Mouse (Mus musculus) intestine, embryonic 14.5 days (tissue): ENCODE data around the gene Traf3. TPM values are rescaled to one million over a fixed set of nuclear protein-coding genes. Genes with fewer than 3 reads are reported as not detected.

ENCODE experiments used
- ATAC-seq: fragments of 200-750 bp; cut with Nextera tagmentation; replicated peaks from 2 replicates; pipeline ENCODE4 v1.8.0; 2017; ENCODE audit warnings: low read depth, moderate number of reproducible peaks, moderate TSS enrichment, moderate library complexity; ENCODE audit not compliant: low FRiP score, low TSS enrichment
- DNase-seq: peaks from one replicate; pipeline ENCODE4 v3.0.0-alpha.2; 2018; ENCODE audit warnings: low spot score
- H3K27ac ChIP-seq: fragments of 300-500 bp; sonication (generic); 2 replicates; pipeline ENCODE4 v1.5.1; 2014; ENCODE audit warnings: low read depth, mild to moderate bottlenecking, control low read depth
- H3K27me3 ChIP-seq: fragments of 300-500 bp; sonication (generic); replicated peaks from 2 replicates; pipeline ENCODE4 v1.6.1; 2014; ENCODE audit warnings: low read length, control low read depth; ENCODE audit not compliant: control insufficient read depth, insufficient read depth
- H3K36me3 ChIP-seq: fragments of 300-500 bp; sonication (generic); 2 replicates; pipeline ENCODE4 v1.6.1; 2014; ENCODE audit warnings: low read length, control low read depth; ENCODE audit not compliant: control insufficient read depth, insufficient read depth
- H3K4me1 ChIP-seq: fragments of 300-500 bp; sonication (generic); replicated peaks from 2 replicates; pipeline ENCODE4 v1.6.1; 2014; ENCODE audit warnings: low read length, control low read depth, mixed read lengths; ENCODE audit not compliant: control insufficient read depth, insufficient read depth
- H3K4me2 ChIP-seq: fragments of 300-500 bp; sonication (generic); 2 replicates; pipeline ENCODE4 v1.6.1; 2014; ENCODE audit warnings: low read length
- H3K4me3 ChIP-seq: fragments of 300-500 bp; sonication (generic); 2 replicates; pipeline ENCODE4 v1.5.1; 2014; ENCODE audit warnings: low read depth, low read length, control low read depth, mixed read lengths
- H3K9ac ChIP-seq: fragments of 300-500 bp; sonication (generic); 2 replicates; pipeline ENCODE4 v1.6.1; 2014; ENCODE audit warnings: mild to moderate bottlenecking, low read length
- H3K9me3 ChIP-seq: fragments of 300-500 bp; sonication (generic); 2 replicates; pipeline ENCODE4 v1.6.1; 2016; ENCODE audit warnings: low read length, control low read depth; ENCODE audit not compliant: control insufficient read depth
- WGBS: fragments of 180-500 bp; shearing (Covaris S2); extraction: QIAGEN DNeasy Blood & Tissue Kit; methylation state at CpG from one replicate; pipeline ENCODE4 v1.1.7; 2014; 5-methylcytosine and 5-hydroxymethylcytosine counted together
- polyA plus RNA-seq: library from polyadenylated mRNA; unstranded; fragments of >200 nt; fragmentation: Nextera tagmentation; extraction: Ambion mirVana; gene quantifications from 2 replicates; pipeline ENCODE4 v1.2.1, GENCODE M21; 2014

Traf3 gene
- polyA plus RNA-seq, 1 experiment from 2014 or later: 9.1 TPM

GRCm38 (mm10) chr12:111181848-111182247, 15.7 kb downstream of the Traf3 start:
- DNase-seq (no peak), ATAC-seq (no peak)
- Histone ChIP-seq H3K27ac (no peak overlapping the region), H3K9ac (no peak overlapping the region), H3K9me3 (no peaks in the 10 kb centered on the region), H3K4me1 (no peaks in the 10 kb centered on the region), H3K4me3 (no peak overlapping the region), H3K36me3 (no peaks in the 10 kb centered on the region), H3K27me3 (no peaks in the 10 kb centered on the region), H3K4me2 (no peak overlapping the region)
- WGBS: 85% methylated on average over 5 of the region's 5 CpGs

GRCm38 (mm10) chr12:111182378-111182777, 16.2 kb downstream of the Traf3 start:
- Histone ChIP-seq H3K4me2 (no peak overlapping the region), H3K4me3 (no peak overlapping the region), H3K27me3 (no peaks in the 10 kb centered on the region), H3K4me1 (no peaks in the 10 kb centered on the region), H3K9ac (no peak overlapping the region), H3K27ac (no peak overlapping the region), H3K36me3 (no peaks in the 10 kb centered on the region), H3K9me3 (no peaks in the 10 kb centered on the region)
- 94% methylated on average over 6 of the region's 6 CpGs for WGBS
- DNase-seq (no peak), ATAC-seq (no peak)

- ATAC-seq (no peak), DNase-seq (no peak)
- H3K9me3 ChIP-seq: no peaks in the 10 kb centered on the region
- no peak within 1 kb of the TSS for H3K9ac ChIP-seq
- 72% methylated on average over 5 of the region's 5 CpGs for WGBS
- H3K36me3 ChIP-seq: no peaks in the 10 kb centered on the region
- H3K27ac ChIP-seq: no peak within 1 kb of the TSS
- no peak within 1 kb of the TSS for H3K4me3 ChIP-seq
- no peak within 1 kb of the TSS for H3K4me2 ChIP-seq
- H3K27me3 ChIP-seq: no peaks in the 10 kb centered on the region
- H3K4me1 ChIP-seq: no peaks in the 10 kb centered on the region
Observed at GRCm38 (mm10) chr12:111184476-111184875, 18.3 kb downstream of the Traf3 start, which contains the start of gene 4930595D18Rik. TSS of gene 4930595D18Rik (minus strand) at chr12:111184491.

DNA sequence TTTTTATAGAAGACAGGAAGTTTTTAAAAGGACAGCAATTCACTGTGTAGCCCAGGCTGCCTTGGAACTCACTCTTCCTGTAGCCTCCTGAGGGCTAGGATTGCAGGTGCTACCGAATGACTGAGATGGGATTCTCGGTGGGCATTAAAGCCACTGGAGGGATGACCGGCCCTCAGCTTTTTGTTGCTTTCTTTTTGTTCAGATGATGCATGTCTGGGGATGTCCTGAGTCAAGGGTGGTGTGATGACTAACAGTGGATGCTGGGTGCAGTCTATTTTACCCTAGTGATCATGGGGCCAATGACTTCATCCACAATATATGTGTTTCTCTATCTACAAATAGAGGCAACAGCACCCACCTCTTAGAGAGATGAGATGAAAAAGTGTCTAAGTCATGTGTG, 20.8 kb downstream of the Traf3 start:
- no peak overlapping the region for H3K9ac ChIP-seq
- H3K27ac ChIP-seq: no peak overlapping the region
- H3K4me1 ChIP-seq: no peaks in the 10 kb centered on the region
- no peak overlapping the region for H3K4me3 ChIP-seq
- WGBS: 91% methylated on average over 3 of the region's 3 CpGs
- no peak overlapping the region for H3K4me2 ChIP-seq
- no peaks in the 10 kb centered on the region for H3K36me3 ChIP-seq
- no peaks in the 10 kb centered on the region for H3K27me3 ChIP-seq
- ATAC-seq: no peak
- DNase-seq: no peak
- H3K9me3 ChIP-seq: no peaks in the 10 kb centered on the region

GRCm38 (mm10) chr12:111188295-111188694, 22.1 kb downstream of the Traf3 start:
- H3K27me3 ChIP-seq: no peaks in the 10 kb centered on the region
- H3K36me3 ChIP-seq: no peaks in the 10 kb centered on the region
- no peak overlapping the region for H3K27ac ChIP-seq
- no peak overlapping the region for H3K4me2 ChIP-seq
- no peaks in the 10 kb centered on the region for H3K9me3 ChIP-seq
- no peak overlapping the region for H3K9ac ChIP-seq
- H3K4me1 ChIP-seq: peaks cover 2% of the 10 kb centered on the region; the same call in 1 of the 2 replicates
- no peak for DNase-seq
- 88% methylated on average over 4 of the region's 4 CpGs for WGBS
- no peak for ATAC-seq
- H3K4me3 ChIP-seq: no peak overlapping the region

DNA sequence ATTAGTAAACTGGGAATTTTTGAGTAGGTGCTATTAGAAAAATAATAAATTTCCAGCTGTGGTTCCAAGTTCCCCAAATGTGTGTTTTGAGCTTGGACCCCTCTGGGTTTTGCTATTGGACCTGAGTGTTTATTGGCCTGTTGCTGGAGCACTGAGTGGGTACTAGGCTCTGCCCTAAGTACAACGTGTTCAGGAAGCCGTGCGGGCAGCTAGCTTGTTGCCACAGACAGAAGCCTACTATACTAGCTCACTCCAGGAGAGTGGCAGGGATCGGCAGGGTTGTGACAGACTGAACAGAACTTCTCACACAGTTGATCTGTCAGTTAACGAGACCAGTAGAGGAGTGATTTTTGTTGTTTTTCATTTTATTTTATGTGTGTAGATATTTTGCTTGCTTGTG, 24.2 kb downstream of the Traf3 start:
- ATAC-seq: no peak
- H3K9ac ChIP-seq: no peak overlapping the region
- 87% methylated on average over 5 of the region's 5 CpGs for WGBS

GRCm38 (mm10) chr12:111190891-111191290, 24.7 kb downstream of the Traf3 start:
- Histone ChIP-seq H3K9ac (no peak overlapping the region), H3K27ac (no peak overlapping the region), H3K4me3 (no peak overlapping the region)

More for the DNA sequence above, 24.2 kb downstream of the Traf3 start:
- H3K36me3 ChIP-seq: no peaks in the 10 kb centered on the region
- H3K27me3 ChIP-seq: no peaks in the 10 kb centered on the region
- H3K4me2 ChIP-seq: no peak overlapping the region
- H3K4me1 ChIP-seq: peaks cover 3% of the 10 kb centered on the region; the same call in 1 of the 2 replicates
- H3K27ac ChIP-seq: no peak overlapping the region
- DNase-seq: no peak
- H3K9me3 ChIP-seq: no peaks in the 10 kb centered on the region
- H3K4me3 ChIP-seq: no peak overlapping the region

GRCm38 (mm10) chr12:111192777-111193176, 26.6 kb downstream of the Traf3 start:
- DNase-seq (no peak), ATAC-seq (no peak)
- Histone ChIP-seq H3K27me3 (no peaks in the 10 kb centered on the region), H3K36me3 (no peaks in the 10 kb centered on the region), H3K9ac (no peak overlapping the region), H3K4me3 (no peak overlapping the region), H3K4me2 (no peak overlapping the region), H3K4me1 (peaks cover 3% of the 10 kb centered on the region; the same call in 1 of the 2 replicates), H3K9me3 (no peaks in the 10 kb centered on the region), H3K27ac (no peak overlapping the region)
- 73% methylated on average over 6 of the region's 6 CpGs for WGBS

More at GRCm38 (mm10) chr12:111190891-111191290, 24.7 kb downstream of the Traf3 start:
- Histone ChIP-seq H3K4me2 (no peak overlapping the region), H3K27me3 (no peaks in the 10 kb centered on the region), H3K4me1 (peaks cover 3% of the 10 kb centered on the region; the same call in 1 of the 2 replicates), H3K36me3 (no peaks in the 10 kb centered on the region), H3K9me3 (no peaks in the 10 kb centered on the region)
- WGBS: 74% methylated on average over 2 of the region's 2 CpGs
- no peak for ATAC-seq
- no peak for DNase-seq

- ATAC-seq (no peak), DNase-seq (no peak)
- H3K4me1 ChIP-seq: peaks cover 3% of the 10 kb centered on the region; the same call in 1 of the 2 replicates
- no peak overlapping the region for H3K9ac ChIP-seq
- no peaks in the 10 kb centered on the region for H3K27me3 ChIP-seq
- no peak overlapping the region for H3K27ac ChIP-seq
- 63% methylated on average over 9 of the region's 9 CpGs for WGBS
- no peaks in the 10 kb centered on the region for H3K9me3 ChIP-seq
- H3K4me3 ChIP-seq: no peak overlapping the region
- H3K4me2 ChIP-seq: no peak overlapping the region
- no peaks in the 10 kb centered on the region for H3K36me3 ChIP-seq
Observed at GRCm38 (mm10) chr12:111193331-111193730, 27.2 kb downstream of the Traf3 start.
